In the genomic region with DNA sequence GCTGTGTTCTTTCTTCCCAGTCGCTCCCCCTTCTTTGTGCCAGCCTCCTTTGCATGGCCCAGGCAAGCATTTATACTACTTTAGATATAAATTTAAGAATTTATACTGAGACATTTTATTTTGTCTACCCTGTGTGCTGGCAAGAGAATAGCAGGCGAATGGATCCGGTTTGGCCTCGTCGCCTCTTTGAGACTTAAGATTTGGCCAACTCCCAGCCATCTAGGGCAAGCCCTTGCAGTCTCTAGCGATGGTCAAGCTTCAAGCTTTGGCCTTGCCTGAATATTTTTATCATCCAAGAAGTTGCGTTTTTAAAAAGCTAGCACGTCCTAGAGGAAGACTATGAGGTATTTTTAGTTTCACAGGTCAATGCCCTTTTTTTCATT, we compare ENCODE assay signal across 8 mouse cellular contexts. TPM values are rescaled to one million over a fixed set of nuclear protein-coding genes. Genes with fewer than 3 reads are reported as not detected.
A peak's percentile ranks its signal among the peaks of the same experiment; 100 is the strongest.
DNase-seq lines count a peak whose midpoint lies in the region; ATAC-seq and TF ChIP-seq lines count a peak whose summit lies in the region.

No protein-coding gene starts in this region.

- no peak for TF ChIP-seq EP300 in MEL (IDR thresholded peaks at IDR 0.05; ENCODE audit: low read depth in 1 of 2, low read length in 2 of 2)
- no peak for TF ChIP-seq EP300 in heart, postnatal 0 days (IDR thresholded peaks at IDR 0.05; ENCODE audit: low read depth)
- TF ChIP-seq EP300 in lung, postnatal 0 days (IDR thresholded peaks at IDR 0.05), result no peak

- H3K79me2 ChIP-seq in MEL (ENCODE audit: control insufficient read depth, insufficient read depth, low read length, poor library complexity), result peaks cover 5% of the 10 kb centered on the region; the same call in 1 of the 2 replicates

- TF ChIP-seq POLR2A in MEL (IDR thresholded peaks at IDR 0.05; ENCODE audit: control insufficient read depth in 1 of 2, insufficient read depth in 1 of 2, low read depth in 1 of 2, low read length in 2 of 2, poor library complexity in 1 of 2), result no peak

- no peaks in the 10 kb centered on the region for H3K27me3 ChIP-seq in erythroblast, embryonic 14.5 days (ENCODE audit: control insufficient read depth)
- no peaks in the 10 kb centered on the region for H3K27me3 ChIP-seq in MEL (ENCODE audit: control insufficient read depth in 1 of 2, insufficient read depth in 2 of 2, low read length in 2 of 2)
- H3K27me3 ChIP-seq in heart, postnatal 0 days (ENCODE audit: control insufficient read depth, insufficient read depth, low read length), result no peaks in the 10 kb centered on the region
- H3K27me3 ChIP-seq in lung, postnatal 0 days (replicated peaks; ENCODE audit: insufficient read depth, low read length), result no peaks in the 10 kb centered on the region

- H3K4me2 ChIP-seq in heart, postnatal 0 days (ENCODE audit: low read depth, low read length), result peak overlapping the region; percentile 75
- peak overlapping the region; percentile 55 for H3K4me2 ChIP-seq in lung, postnatal 0 days (replicated peaks; ENCODE audit: low read depth, low read length)

- no peak for TF ChIP-seq RAD21 in MEL (IDR thresholded peaks at IDR 0.05; ENCODE audit: low read depth, low read length)

- peak overlapping the region; percentile 69 for H3K9ac ChIP-seq in MEL (ENCODE audit: control insufficient read depth, low read depth, low read length, poor library complexity, severe bottlenecking)
- H3K9ac ChIP-seq in heart, postnatal 0 days (replicated peaks; ENCODE audit: low read depth, low read length), result peak overlapping the region; percentile 75
- peak overlapping the region; percentile 55 for H3K9ac ChIP-seq in lung, postnatal 0 days (replicated peaks; ENCODE audit: low read depth)

- H3K4me1 ChIP-seq in erythroblast, embryonic 14.5 days (ENCODE audit: control insufficient read depth), result peaks cover 28% of the 10 kb centered on the region
- H3K4me1 ChIP-seq in MEL (ENCODE audit: control insufficient read depth in 1 of 2, insufficient read depth in 2 of 2, low read length in 2 of 2), result peaks cover 3 to 8% of the 10 kb centered on the region in 2 experiments
- 0 out of 2 replicates have a peak, but pooled peaks cover 4% of the 10 kb centered on the region for H3K4me1 ChIP-seq in heart, postnatal 0 days (ENCODE audit: control insufficient read depth, insufficient read depth)
- H3K4me1 ChIP-seq in lung, postnatal 0 days (ENCODE audit: insufficient read depth, low read depth, low read length), result peaks cover 7% of the 10 kb centered on the region; the same call in 1 of the 2 replicates

- intact Hi-C loops in left cerebral cortex, postnatal 36 days (cut with DNase I), result loop anchor here (5.0 kb wide), 2 partner anchors 105 to 575 kb away; a partner anchor contains a TSS

- peak overlapping the region; percentile 71 for H3K4me3 ChIP-seq in erythroblast, embryonic 14.5 days (replicated peaks)
- H3K4me3 ChIP-seq in MEL (ENCODE audit: control insufficient read depth in 1 of 2, insufficient read depth in 1 of 2, low read depth in 2 of 2, low read length in 2 of 2), result peak overlapping the region; percentile 55 to 85
- H3K4me3 ChIP-seq in heart, postnatal 0 days (ENCODE audit: low read depth, low read length), result peak overlapping the region; percentile 88
- peak overlapping the region; percentile 66 for H3K4me3 ChIP-seq in lung, postnatal 0 days (ENCODE audit: low read depth, low read length)

- DNase-seq in MEL (ENCODE audit: low read depth, low spot score), result no peak
- DNase-seq in heart, postnatal 0 days (ENCODE audit: low spot score), result no peak
- DNase-seq in lung, postnatal 0 days (ENCODE audit: low spot score), result no peak
- no peak for DNase-seq in spleen, postnatal 4 days (ENCODE audit: low spot score in 2 of 2)
- no peak for DNase-seq in left cerebral cortex, postnatal 36 days (ENCODE audit: low spot score in 2 of 2)
- DNase-seq in cerebellum, postnatal 14 days, result no peak

- no peak for TF ChIP-seq CTCF in MEL (IDR thresholded peaks at IDR 0.05 in 2 of 3, conservative IDR thresholded peaks at IDR 0.05 in 1 of 3; ENCODE audit: control insufficient read depth in 1 of 3, insufficient read depth in 1 of 3, low read depth in 2 of 3, low read length in 3 of 3, poor library complexity in 1 of 3, severe bottlenecking in 1 of 3)
- TF ChIP-seq CTCF in heart, postnatal 0 days (IDR thresholded peaks at IDR 0.05; ENCODE audit: low read depth), result no peak
- no peak for TF ChIP-seq CTCF in lung, postnatal 0 days (IDR thresholded peaks at IDR 0.05)

- peak overlapping the region; percentile 70 for H3K27ac ChIP-seq in MEL (ENCODE audit: control insufficient read depth, low read depth, low read length)
- H3K27ac ChIP-seq in heart, postnatal 0 days (ENCODE audit: low read depth), result peak overlapping the region; percentile 84
- peak overlapping the region; percentile 70 for H3K27ac ChIP-seq in lung, postnatal 0 days (ENCODE audit: low read length)

- WGBS in heart, postnatal 0 days, result 3% methylated on average over 8 of the region's 8 CpGs
- WGBS in lung, postnatal 0 days, result under 1% methylated on average over 8 of the region's 8 CpGs

- peaks cover 7% of the 10 kb centered on the region for H3K36me3 ChIP-seq in erythroblast, embryonic 14.5 days (ENCODE audit: control insufficient read depth)
- H3K36me3 ChIP-seq in MEL (ENCODE audit: control insufficient read depth in 1 of 2, insufficient read depth in 2 of 2, low read length in 2 of 2), result peaks cover 0 to 16% of the 10 kb centered on the region in 2 experiments; a peak in 2 of 4 replicates
- peaks cover 11% of the 10 kb centered on the region for H3K36me3 ChIP-seq in heart, postnatal 0 days (replicated peaks; ENCODE audit: control insufficient read depth, insufficient read depth, low read length)
- H3K36me3 ChIP-seq in lung, postnatal 0 days (ENCODE audit: insufficient read depth, low read length), result no peaks in the 10 kb centered on the region

- ATAC-seq in erythroblast, adult 5-6 weeks (replicated peaks; ENCODE audit: low FRiP score, poor library complexity, severe bottlenecking), result no peak
- 0 out of 2 replicates have a peak, but pooled peaks have one; percentile 21 for ATAC-seq in heart, postnatal 0 days (ENCODE audit: insufficient read depth, low read depth)
- peak; percentile 28 for ATAC-seq in lung, postnatal 0 days

- H3K9me3 ChIP-seq in erythroblast, embryonic 14.5 days (ENCODE audit: control insufficient read depth, low read length), result no peaks in the 10 kb centered on the region
- no peaks in the 10 kb centered on the region for H3K9me3 ChIP-seq in MEL (replicated peaks; ENCODE audit: insufficient read depth, low read length)
- no peaks in the 10 kb centered on the region for H3K9me3 ChIP-seq in heart, postnatal 0 days (replicated peaks; ENCODE audit: control insufficient read depth, low read length)
- H3K9me3 ChIP-seq in lung, postnatal 0 days (ENCODE audit: low read length), result no peaks in the 10 kb centered on the region

TF ChIP-seq in MEL, 35 proteins besides CTCF, POLR2A, EP300 and RAD21:
- no peak for TF ChIP-seq GABPA (IDR thresholded peaks at IDR 0.05; ENCODE audit: low read depth, low read length)
- no peak for TF ChIP-seq ZC3H11A (IDR thresholded peaks at IDR 0.05; ENCODE audit: low read depth, low read length)
- no peak for TF ChIP-seq JUND (IDR thresholded peaks at IDR 0.05; ENCODE audit: low read depth, low read length)
- TF ChIP-seq SMC3 (IDR thresholded peaks at IDR 0.05; ENCODE audit: low read depth, low read length), result no peak
- no peak for TF ChIP-seq ZKSCAN1 (IDR thresholded peaks at IDR 0.05; ENCODE audit: low read depth, low read length)
- TF ChIP-seq MYB (IDR thresholded peaks at IDR 0.05; ENCODE audit: low read depth, low read length), result no peak
- no peak for TF ChIP-seq TBP (IDR thresholded peaks at IDR 0.05; ENCODE audit: low read depth, low read length)
- no peak for TF ChIP-seq BHLHE40 (IDR thresholded peaks at IDR 0.05; ENCODE audit: borderline replicate concordance, low read depth, low read length)

RNA-seq across cellular contexts. Expression of a gene that starts 0.4 kb away (rescaled TPM):
- 0.01 and 0.02 TPM in 2 replicates for polyA plus RNA-seq in erythroblast, embryonic 14.5 days (2012)
- 8.8 and 18.2 TPM in 2 replicates for total RNA-seq in erythroblast, adult 5-6 weeks (2015; ENCODE audit: low replicate concordance)
- 6.0 and 11.3 TPM in 2 replicates for total RNA-seq in erythroblast, adult 5-6 weeks (2017; ENCODE audit: low replicate concordance)
- total RNA-seq in MEL (2012; rRNA removed), result 9.4 and 10.1 TPM in 2 replicates
- 100 to 1,000 TPM in 1 of 2 experiments, 1 to 10 TPM in 1; 9.8 to 148 TPM for polyA plus RNA-seq in MEL (2012; ENCODE audit: insufficient read depth in 1 of 2, insufficient read length in 2 of 2, low read depth in 1 of 2, low replicate concordance in 2 of 2, missing spikeins in 1 of 2)
- total RNA-seq in heart, postnatal 0 days (2014; rRNA removed; ENCODE audit: low replicate concordance), result 24.1 and 25.2 TPM in 2 replicates
- 30.3 and 35.7 TPM in 2 replicates for polyA plus RNA-seq in heart, postnatal 0 days (2015; fragmentation: Nextera tagmentation; extraction: Ambion mirVana)
- 26.3 and 29.5 TPM in 2 replicates for polyA plus RNA-seq in lung, postnatal 0 days (2015; fragmentation: Nextera tagmentation; extraction: Ambion mirVana)
- total RNA-seq in left cerebral cortex, postnatal 36 days (2021), result 10 to 100 TPM; 23.3 to 29.4 TPM
